Mouse (Mus musculus) limb, embryonic 11.5 days (tissue): ENCODE data around the gene Dis3l. TPM values are rescaled to one million over a fixed set of nuclear protein-coding genes. Genes with fewer than 3 reads are reported as not detected.
A peak's percentile ranks its signal among the peaks of the same experiment; 100 is the strongest.

Source experiments
- ATAC-seq: fragments of 200-750 bp; cut with Nextera tagmentation; 2 replicates; pipeline ENCODE4 v1.8.0; 2017; ENCODE audit warnings: low read depth; ENCODE audit not compliant: insufficient number of reproducible peaks, low FRiP score, low TSS enrichment
- DNase-seq: peaks from one replicate; pipeline ENCODE4 v3.0.0-alpha.2; 2015; ENCODE audit warnings: low spot score
- H3K27ac ChIP-seq: fragments of 300-500 bp; sonication (generic); replicated peaks from 2 replicates; pipeline ENCODE4 v1.5.1; 2014; ENCODE audit warnings: low read depth, mild to moderate bottlenecking, low read length
- H3K27me3 ChIP-seq: fragments of 300-500 bp; sonication (generic); 2 replicates; pipeline ENCODE4 v1.6.1; 2014; ENCODE audit warnings: mild to moderate bottlenecking, low read length, mixed read lengths; ENCODE audit not compliant: control insufficient read depth, insufficient read depth
- H3K36me3 ChIP-seq: fragments of 300-500 bp; sonication (generic); 2 replicates; pipeline ENCODE4 v1.6.1; 2014; ENCODE audit warnings: mild to moderate bottlenecking, low read length, moderate library complexity, mixed read lengths; ENCODE audit not compliant: control insufficient read depth, insufficient read depth
- H3K4me1 ChIP-seq: fragments of 300-500 bp; sonication (generic); 2 replicates; pipeline ENCODE4 v1.6.1; 2014; ENCODE audit warnings: low read length, mixed read lengths; ENCODE audit not compliant: control insufficient read depth, insufficient read depth
- H3K4me2 ChIP-seq: fragments of 300-500 bp; sonication (generic); 2 replicates; pipeline ENCODE4 v1.6.1; 2014; ENCODE audit warnings: low read depth, mild to moderate bottlenecking, moderate library complexity; ENCODE audit not compliant: severe bottlenecking
- H3K4me3 ChIP-seq: fragments of 300-500 bp; sonication (generic); 2 replicates; pipeline ENCODE4 v1.5.1; 2014; ENCODE audit warnings: low read depth, low read length
- H3K9ac ChIP-seq: fragments of 300-500 bp; sonication (generic); 2 replicates; pipeline ENCODE4 v1.6.1; 2014; ENCODE audit warnings: mild to moderate bottlenecking, low read length
- H3K9me3 ChIP-seq: fragments of 300-500 bp; sonication (generic); 2 replicates; pipeline ENCODE4 v1.6.1; 2016; ENCODE audit warnings: low read length; ENCODE audit not compliant: control insufficient read depth
- WGBS: fragments of 180-500 bp; shearing (Covaris S2); extraction: QIAGEN DNeasy Blood & Tissue Kit; methylation state at CpG from one replicate; pipeline ENCODE4 v1.1.7; 2014; 5-methylcytosine and 5-hydroxymethylcytosine counted together
- polyA plus RNA-seq: library from polyadenylated mRNA; unstranded; fragments of >200 nt; fragmentation: Nextera tagmentation; extraction: Ambion mirVana; gene quantifications from 2 replicates; pipeline ENCODE4 v1.2.1, GENCODE M21; 2014

The Dis3l gene
- 23.2 and 23.6 TPM in 2 replicates for polyA plus RNA-seq

DNA sequence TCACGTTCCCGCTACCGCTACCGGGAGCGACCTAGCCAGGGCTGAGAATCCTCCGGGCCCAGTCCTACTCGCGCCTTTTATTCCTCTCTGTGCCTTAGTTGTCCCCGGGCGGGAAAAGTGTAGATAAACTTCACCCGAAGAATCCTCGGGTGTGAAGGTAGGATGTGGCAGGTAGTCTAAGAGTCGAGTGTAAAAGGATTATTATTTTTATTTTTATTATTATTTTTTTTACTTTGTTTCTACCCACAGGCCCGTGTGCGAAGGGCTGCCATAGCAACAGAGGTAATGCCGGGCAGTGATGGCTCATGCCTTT is at the start of gene Dis3l:
Gene Dis3l, minus strand, starts transcription at position 35 of the 313 bp plus-strand sequence.
- H3K4me2 ChIP-seq = peak within 1 kb of the TSS; percentile 77
- H3K4me3 ChIP-seq = peak within 1 kb of the TSS; percentile 54
- no peaks in the 10 kb centered on the region for H3K27me3 ChIP-seq
- H3K27ac ChIP-seq = peak within 1 kb of the TSS; percentile 98
- no peaks in the 10 kb centered on the region for H3K9me3 ChIP-seq
- WGBS = 17% methylated on average over 16 of the region's 16 CpGs
- ATAC-seq = peak; percentile 61; the same call in 1 of the 2 replicates
- H3K9ac ChIP-seq = peak within 1 kb of the TSS; percentile 99
- no peaks in the 10 kb centered on the region for H3K36me3 ChIP-seq
- DNase-seq = no peak
- peaks cover 3% of the 10 kb centered on the region; the same call in 1 of the 2 replicates for H3K4me1 ChIP-seq

DNA sequence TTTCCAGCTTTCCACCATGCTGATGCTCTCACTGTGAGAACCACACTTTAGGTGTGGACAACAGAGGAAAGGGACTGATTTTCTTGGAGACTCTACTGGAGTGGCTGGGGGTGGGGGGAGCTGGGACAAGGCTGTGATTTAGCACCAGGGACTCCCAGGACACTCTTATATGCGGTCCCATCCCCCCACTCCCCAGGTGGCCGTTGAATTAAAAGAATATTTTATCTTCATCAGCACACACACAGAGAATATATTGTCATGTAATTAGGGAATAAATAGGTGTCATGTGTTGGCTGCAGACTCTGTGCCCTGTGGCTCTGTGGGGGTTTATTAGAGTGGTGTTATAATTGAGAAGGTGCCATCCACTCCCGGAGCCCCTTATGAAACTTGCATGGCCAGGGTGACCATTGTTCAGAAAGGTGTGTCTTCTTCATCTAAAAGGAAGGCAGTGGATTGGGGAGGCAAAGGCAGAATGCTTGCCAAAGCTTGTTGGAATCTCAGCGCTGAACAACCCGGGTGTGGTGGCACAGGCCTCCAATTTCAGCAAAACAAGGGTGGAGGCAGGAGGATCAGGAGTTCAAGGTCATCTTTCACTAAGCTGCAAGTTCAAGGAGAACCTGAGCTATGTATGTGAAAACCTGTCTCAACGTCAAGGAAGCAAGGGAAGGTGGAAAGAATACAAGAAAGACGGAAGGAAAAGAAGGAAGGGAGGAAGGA is 48.6 kb upstream of the Dis3l start:
- DNase-seq (no peak), ATAC-seq (no peak)
- WGBS = 60% methylated on average over 7 of the region's 7 CpGs
- no peak overlapping the region for H3K27ac ChIP-seq
- H3K4me3 ChIP-seq = no peak overlapping the region
- H3K4me2 ChIP-seq = no peak overlapping the region
- H3K9ac ChIP-seq = no peak overlapping the region
- no peaks in the 10 kb centered on the region for H3K9me3 ChIP-seq
- H3K27me3 ChIP-seq = peaks cover 32% of the 10 kb centered on the region
- H3K4me1 ChIP-seq = peaks cover 6% of the 10 kb centered on the region; the same call in 1 of the 2 replicates
- H3K36me3 ChIP-seq = no peaks in the 10 kb centered on the region

DNA sequence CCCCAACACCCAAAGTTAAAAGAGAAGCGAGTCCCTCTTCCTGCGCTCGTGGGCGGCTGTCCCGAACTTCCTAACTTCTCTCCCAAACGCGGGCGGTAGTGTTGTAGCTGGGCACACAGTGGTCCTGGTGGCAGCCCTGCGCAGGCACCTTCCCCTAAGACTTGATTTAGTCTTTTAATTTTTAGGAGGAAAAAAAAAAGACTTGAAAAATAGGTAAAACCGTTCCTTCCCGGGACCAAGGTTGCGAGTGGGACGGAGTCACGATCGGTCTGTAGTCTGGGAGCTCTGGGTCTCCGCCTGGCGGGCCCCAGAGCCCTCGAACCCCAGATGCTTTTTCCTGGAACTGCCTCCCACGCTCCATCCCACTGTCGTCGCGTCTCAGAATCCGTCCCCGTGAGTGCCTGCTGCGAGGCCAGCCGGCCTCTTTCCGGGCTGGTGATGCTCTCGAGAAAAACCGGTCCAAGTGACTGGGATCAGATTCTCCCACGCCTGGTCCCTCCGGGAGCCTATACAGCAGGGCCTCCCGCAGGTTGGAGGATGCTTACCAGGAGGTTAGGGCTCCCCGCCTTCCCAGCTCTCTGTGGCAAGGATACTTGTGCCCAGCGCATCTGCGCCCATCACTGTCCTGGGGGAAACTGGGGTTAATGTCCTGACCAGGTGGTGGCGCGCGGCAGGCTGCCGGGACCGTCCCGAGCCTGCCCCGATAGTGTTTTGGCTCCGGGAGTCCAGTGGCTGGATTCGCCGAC is 45.6 kb upstream of the Dis3l start:
- H3K9ac ChIP-seq = 0 out of 2 replicates have a peak overlapping the region, but pooled peaks have one; percentile 17
- WGBS = under 1% methylated on average over 45 of the region's 45 CpGs
- peak; percentile 60 for DNase-seq
- H3K4me2 ChIP-seq = peak overlapping the region; percentile 77
- H3K36me3 ChIP-seq = no peaks in the 10 kb centered on the region
- H3K9me3 ChIP-seq = no peaks in the 10 kb centered on the region
- H3K4me1 ChIP-seq = peaks cover 11% of the 10 kb centered on the region; the same call in 1 of the 2 replicates
- no peak for ATAC-seq
- H3K27me3 ChIP-seq = peaks cover 43% of the 10 kb centered on the region
- H3K27ac ChIP-seq = no peak overlapping the region
- H3K4me3 ChIP-seq = peak overlapping the region; percentile 41

DNA sequence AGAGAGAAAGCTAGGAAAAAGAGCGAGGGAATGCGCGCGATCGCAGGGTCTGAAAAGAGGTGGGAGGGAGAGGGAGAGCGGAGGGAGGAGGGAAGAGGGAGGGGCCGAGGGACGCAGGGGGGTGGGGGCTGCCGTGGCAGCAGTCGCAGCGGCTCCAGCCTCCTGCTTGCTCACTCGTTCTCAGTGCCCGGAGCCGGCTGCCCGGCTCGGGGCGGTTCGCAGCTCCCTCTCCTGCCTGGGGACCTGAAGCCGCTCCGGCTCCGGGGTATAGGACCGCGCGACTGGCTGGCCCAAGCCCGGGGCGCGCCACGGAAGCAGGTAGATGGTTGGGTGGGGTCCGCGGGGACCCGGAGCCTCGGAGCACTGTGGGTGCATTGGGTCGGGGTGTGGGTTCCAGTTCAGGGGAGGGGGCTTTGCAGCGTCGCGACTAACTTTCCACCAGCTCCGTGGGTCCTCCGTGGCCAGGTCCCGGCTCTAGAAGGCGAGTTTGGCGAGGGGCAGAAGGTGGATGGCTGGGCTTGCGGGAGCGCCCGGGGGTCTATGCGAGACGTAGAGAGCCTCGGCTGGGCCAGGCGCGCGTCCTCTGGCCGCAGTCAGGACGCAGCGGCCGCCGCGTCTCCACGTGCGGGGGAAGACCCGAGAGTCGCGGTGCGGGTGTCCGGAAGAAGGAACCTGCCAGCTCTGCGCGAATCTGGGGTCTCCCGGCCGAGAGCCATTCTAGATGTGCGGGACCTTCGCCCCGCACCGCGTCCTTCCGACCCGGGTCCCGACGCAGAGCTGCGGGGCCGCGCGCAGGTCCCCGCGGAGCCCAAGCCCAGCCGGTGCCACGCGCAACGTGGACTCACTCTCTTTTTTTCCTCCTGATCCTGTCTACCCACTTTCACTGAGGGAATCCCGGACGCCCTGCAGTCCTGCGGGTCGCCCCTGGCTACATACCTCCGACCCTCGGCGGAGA is 44.7 kb upstream of the Dis3l start, which contains the start of gene Megf11:
Gene Megf11, plus strand, starts transcription at position 116 of the 955 bp plus-strand sequence.
- Histone ChIP-seq H3K27ac (no peak within 1 kb of the TSS), H3K4me3 (peak within 1 kb of the TSS; percentile 41), H3K4me1 (peaks cover 11% of the 10 kb centered on the region; the same call in 1 of the 2 replicates), H3K4me2 (peak within 1 kb of the TSS; percentile 77), H3K27me3 (peaks cover 43% of the 10 kb centered on the region), H3K9me3 (no peaks in the 10 kb centered on the region), H3K9ac (peak within 1 kb of the TSS; percentile 5; the same call in 1 of the 2 replicates), H3K36me3 (no peaks in the 10 kb centered on the region)
- DNase-seq = peak; percentile 79
- 0 out of 2 replicates have a peak, but pooled peaks have one; percentile 72 for ATAC-seq
- under 1% methylated on average over 86 of the region's 93 CpGs for WGBS

DNA sequence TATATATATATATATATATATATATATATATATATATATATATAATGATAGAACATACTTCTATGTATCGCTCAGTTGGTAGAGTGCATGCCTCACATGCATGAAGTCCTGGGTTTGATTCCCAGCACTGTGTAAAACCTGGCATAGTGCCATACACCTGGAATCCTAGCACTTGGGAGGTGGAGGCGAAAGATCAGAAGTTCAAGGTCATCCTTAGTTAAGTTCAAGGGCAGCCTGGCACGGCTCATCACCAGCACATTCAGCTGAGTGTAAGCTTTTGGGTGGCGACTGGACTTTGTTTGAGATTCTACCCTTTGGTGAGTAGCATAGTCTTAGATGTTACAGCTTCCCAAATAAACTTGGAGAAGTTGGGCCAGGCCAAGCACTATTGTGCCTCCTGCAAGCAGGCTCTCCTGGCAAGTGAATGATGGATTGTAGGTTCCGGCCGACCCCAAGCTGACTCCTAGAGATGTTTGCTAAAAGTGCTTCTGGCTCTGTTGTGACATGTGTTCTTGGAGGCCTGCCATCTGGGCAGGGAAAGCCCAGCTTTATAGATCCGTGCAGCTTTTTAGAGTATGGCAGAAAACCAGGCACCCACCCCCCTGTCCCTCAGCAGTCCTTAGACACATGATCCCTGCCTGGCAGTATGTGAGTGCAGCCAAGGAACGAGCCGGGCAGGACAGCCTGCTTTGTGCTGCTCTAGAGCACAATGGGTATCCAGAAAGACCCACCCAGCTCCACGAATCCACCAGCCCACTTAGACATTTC is 42.1 kb upstream of the Dis3l start:
- Histone ChIP-seq H3K27me3 (peaks cover 40% of the 10 kb centered on the region), H3K27ac (no peak overlapping the region), H3K36me3 (no peaks in the 10 kb centered on the region), H3K4me1 (peaks cover 11% of the 10 kb centered on the region; the same call in 1 of the 2 replicates), H3K9me3 (0 out of 2 replicates have a peak, but pooled peaks cover 4% of the 10 kb centered on the region), H3K4me2 (no peak overlapping the region), H3K9ac (no peak overlapping the region), H3K4me3 (no peak overlapping the region)
- 51% methylated on average over 10 of the region's 10 CpGs for WGBS
- DNase-seq (no peak), ATAC-seq (no peak)

DNA sequence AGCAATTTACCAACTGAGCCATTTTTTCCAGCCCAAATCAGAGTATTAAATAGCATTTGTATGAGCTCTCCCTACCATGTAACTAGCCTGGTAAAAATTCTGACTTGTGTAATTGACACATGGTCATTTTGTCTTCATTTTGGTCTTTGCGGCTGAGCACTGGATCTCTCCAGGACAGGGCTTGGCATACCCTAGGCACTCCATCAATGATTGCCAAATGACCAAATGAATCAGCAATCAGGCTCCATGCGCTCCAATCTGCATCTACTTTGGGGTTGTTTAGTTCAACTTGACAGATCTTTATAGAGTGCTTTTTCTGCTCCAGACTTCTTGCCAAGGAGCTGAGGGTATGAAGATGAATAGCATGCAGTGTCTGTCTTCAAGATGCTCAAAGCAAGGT is 35.3 kb upstream of the Dis3l start:
- H3K36me3 ChIP-seq = no peaks in the 10 kb centered on the region
- 0 out of 2 replicates have a peak, but pooled peaks cover 2% of the 10 kb centered on the region for H3K27me3 ChIP-seq
- WGBS = 93% methylated on average over 2 of the region's 2 CpGs
- H3K9ac ChIP-seq = no peak overlapping the region
- ATAC-seq (no peak), DNase-seq (no peak)
- no peak overlapping the region for H3K4me2 ChIP-seq
- 0 out of 2 replicates have a peak, but pooled peaks cover 4% of the 10 kb centered on the region for H3K9me3 ChIP-seq
- H3K27ac ChIP-seq = no peak overlapping the region
- no peak overlapping the region for H3K4me3 ChIP-seq
- no peaks in the 10 kb centered on the region for H3K4me1 ChIP-seq

DNA sequence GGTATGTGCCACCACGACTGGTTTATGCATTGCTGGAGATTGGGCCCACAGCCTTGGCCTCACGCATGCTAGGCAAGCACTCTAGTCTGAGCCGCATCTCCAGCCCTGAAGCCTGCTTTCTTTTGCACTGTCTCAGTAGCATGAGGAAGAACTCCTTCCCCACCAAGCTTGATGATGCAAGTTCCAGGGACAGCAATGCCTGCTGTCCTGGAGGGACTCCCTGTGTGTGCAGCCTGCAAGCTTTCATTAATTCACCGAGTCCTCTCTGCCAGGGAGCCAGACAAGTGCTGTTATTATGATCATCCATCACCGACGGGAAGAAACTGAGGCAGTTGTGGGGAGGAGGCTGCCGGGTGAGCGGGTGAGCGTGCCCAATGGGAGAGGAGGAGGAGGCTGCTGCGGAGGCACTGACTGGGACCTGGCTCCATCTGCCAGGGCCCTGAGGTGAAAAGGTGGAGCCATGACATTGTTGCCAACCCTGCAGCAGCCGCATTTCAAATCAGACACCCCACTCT is 30.3 kb upstream of the Dis3l start:
- Histone ChIP-seq H3K4me1 (no peaks in the 10 kb centered on the region), H3K36me3 (no peaks in the 10 kb centered on the region), H3K4me3 (no peak overlapping the region), H3K9me3 (no peaks in the 10 kb centered on the region), H3K27ac (no peak overlapping the region), H3K27me3 (0 out of 2 replicates have a peak, but pooled peaks cover 2% of the 10 kb centered on the region), H3K9ac (no peak overlapping the region), H3K4me2 (no peak overlapping the region)
- no peak for ATAC-seq
- WGBS = 49% methylated on average over 11 of the region's 11 CpGs
- DNase-seq = no peak
